Mouse (Mus musculus) adrenal gland, postnatal 0 days (tissue): ENCODE results near the gene Gm9602. TPM values are rescaled to one million over a fixed set of nuclear protein-coding genes. Genes with fewer than 3 reads are reported as not detected.

Experiments
- polyA plus RNA-seq: library from polyadenylated mRNA; unstranded; fragments of >200 nt; fragmentation: Nextera tagmentation; extraction: Ambion mirVana; gene quantifications from 2 replicates; pipeline ENCODE4 v1.2.1, GENCODE M21; 2015

Gene Gm9602
- not detected in 2 replicates for polyA plus RNA-seq

GRCm38 (mm10) chr14:4776037-4776436 lies at the start of gene Gm9602:
Gene Gm9602 (plus strand): TSS chr14:4776337.

Other genes with a start within 250 kb of the Gm9602 start
- gene Gm3047, start 220.9 kb upstream of the Gm9602 start, polyA plus RNA-seq = not detected in 2 replicates
- not detected in 2 replicates for gene Gm8159, start 144.0 kb upstream of the Gm9602 start, polyA plus RNA-seq
- not detected in 2 replicates for gene Gm3239, start 112.1 kb upstream of the Gm9602 start, polyA plus RNA-seq
- gene Gm7876, start 67.1 kb upstream of the Gm9602 start, polyA plus RNA-seq = not detected in 2 replicates
- gene Gm3252, start 49.6 kb upstream of the Gm9602 start, polyA plus RNA-seq = not detected in 2 replicates
- gene Gm3269, start 61.8 kb downstream of the Gm9602 start, polyA plus RNA-seq = not detected in 2 replicates
- gene Gm3264, start 79.2 kb downstream of the Gm9602 start, polyA plus RNA-seq = 0.77 TPM in 1 of 2 replicates, not detected in the other
- gene Gm3278, start 116.1 kb downstream of the Gm9602 start, polyA plus RNA-seq = not detected in 2 replicates
- gene Gm8297, start 207.6 kb downstream of the Gm9602 start, polyA plus RNA-seq = not detected in 2 replicates
- not detected in 2 replicates for gene Gm3298, start 239.6 kb downstream of the Gm9602 start, polyA plus RNA-seq